Mouse (Mus musculus): ENCODE results near the gene Obscn.

- no peak for TF ChIP-seq POLR2A (IDR thresholded peaks at IDR 0.05; ENCODE audit: borderline replicate concordance, control insufficient read depth, low read depth, low read length)
- no peak for TF ChIP-seq CTCF (IDR thresholded peaks at IDR 0.05; ENCODE audit: control insufficient read depth, insufficient read depth, low read length)
These were observed 5.4 kb downstream of the Obscn start for GRCm38 (mm10) chr11:59130782-59131181.
